Mouse (Mus musculus) midbrain, embryonic 12.5 days (tissue): ENCODE measurements around the gene Prkaa2. TPM values are rescaled to one million over a fixed set of nuclear protein-coding genes. Genes with fewer than 3 reads are reported as not detected.

Source experiments
- ATAC-seq: fragments of 200-750 bp; cut with Nextera tagmentation; 2 replicates; pipeline ENCODE4 v1.8.0; 2017; ENCODE audit warnings: low read depth, moderate TSS enrichment, moderate library complexity; ENCODE audit not compliant: low FRiP score
- H3K27ac ChIP-seq: fragments of 300-500 bp; sonication (generic); replicated peaks from 2 replicates; pipeline ENCODE4 v1.5.1; 2016; ENCODE audit warnings: mild to moderate bottlenecking
- H3K27me3 ChIP-seq: fragments of 300-500 bp; sonication (generic); 2 replicates; pipeline ENCODE4 v1.6.1; 2016; ENCODE audit warnings: mild to moderate bottlenecking
- H3K36me3 ChIP-seq: fragments of 300-500 bp; sonication (generic); 2 replicates; pipeline ENCODE4 v1.6.1; 2016
- H3K4me1 ChIP-seq: fragments of 300-500 bp; sonication (generic); 2 replicates; pipeline ENCODE4 v1.6.1; 2016
- H3K4me2 ChIP-seq: fragments of 300-500 bp; sonication (generic); replicated peaks from 2 replicates; pipeline ENCODE4 v1.6.1; 2016; ENCODE audit warnings: mild to moderate bottlenecking, moderate library complexity
- H3K4me3 ChIP-seq: fragments of 300-500 bp; sonication (generic); 2 replicates; pipeline ENCODE4 v1.5.1; 2016; ENCODE audit warnings: mild to moderate bottlenecking
- H3K9ac ChIP-seq: fragments of 300-500 bp; sonication (generic); replicated peaks from 2 replicates; pipeline ENCODE4 v1.6.1; 2016; ENCODE audit warnings: mild to moderate bottlenecking, moderate library complexity
- H3K9me3 ChIP-seq: fragments of 300-500 bp; sonication (generic); 2 replicates; pipeline ENCODE4 v1.6.1; 2016; ENCODE audit warnings: mild to moderate bottlenecking
- WGBS: fragments of 180-500 bp; shearing (Covaris S2); methylation state at CpG from one replicate; pipeline ENCODE4 v1.1.7; 2016; 5-methylcytosine and 5-hydroxymethylcytosine counted together
- polyA plus RNA-seq: library from polyadenylated mRNA; unstranded; fragments of >200 nt; fragmentation: Nextera tagmentation; extraction: Ambion mirVana; gene quantifications from 2 replicates; pipeline ENCODE4 v1.2.1, GENCODE M21; 2016

The Prkaa2 gene
- polyA plus RNA-seq, 1 experiment from 2014 or later, result 6.2 TPM

DNA sequence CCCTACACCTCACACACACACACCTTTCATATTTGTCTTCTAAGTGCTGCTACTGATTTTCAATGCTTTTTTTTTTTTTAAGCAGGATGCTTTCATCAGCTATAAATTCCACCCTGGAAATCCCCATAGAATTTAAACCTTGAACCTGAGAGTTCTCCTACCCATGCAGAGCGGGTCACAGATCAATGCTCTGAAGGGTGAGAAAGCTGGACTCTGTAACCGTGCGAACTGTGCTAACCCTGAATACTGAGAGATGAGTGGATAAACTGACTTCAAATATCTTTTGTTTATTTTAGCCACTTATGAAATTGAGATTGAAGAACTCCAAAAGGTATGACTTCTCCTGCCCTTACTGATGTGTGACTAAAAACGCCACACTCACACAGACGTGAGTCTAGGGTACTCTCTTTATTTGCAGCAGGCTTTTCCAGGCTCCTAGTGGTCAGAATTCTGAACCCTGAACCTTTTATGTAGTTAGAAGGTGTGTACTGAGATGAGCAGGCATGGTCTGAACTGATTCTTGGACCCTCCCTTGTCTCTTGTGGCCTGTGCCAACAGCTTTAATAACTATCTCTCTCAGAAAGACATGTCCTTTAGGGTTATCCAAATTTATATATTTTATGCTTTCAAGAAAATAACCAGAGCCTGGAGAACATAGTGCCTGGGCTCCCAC, 123.6 kb downstream of the Prkaa2 start:
- H3K27ac ChIP-seq, result no peak overlapping the region
- no peaks in the 10 kb centered on the region for H3K36me3 ChIP-seq
- no peak overlapping the region for H3K4me2 ChIP-seq
- 85% methylated on average over 5 of the region's 5 CpGs for WGBS
- H3K27me3 ChIP-seq, result no peaks in the 10 kb centered on the region
- H3K4me3 ChIP-seq, result no peak overlapping the region
- no peak for ATAC-seq
- H3K9ac ChIP-seq, result no peak overlapping the region
- no peaks in the 10 kb centered on the region for H3K4me1 ChIP-seq
- no peaks in the 10 kb centered on the region for H3K9me3 ChIP-seq

Other genes starting within 250 kb of the Prkaa2 start
- gene C8a, start 233.5 kb downstream of the Prkaa2 start, polyA plus RNA-seq, result not detected in 2 replicates
- gene Fyb2, start 196.4 kb downstream of the Prkaa2 start, polyA plus RNA-seq, result 0.26 and 0.27 TPM in 2 replicates
- gene Plpp3, start 47.5 kb upstream of the Prkaa2 start, polyA plus RNA-seq, result 57.7 and 66.4 TPM in 2 replicates